Mouse (Mus musculus) cerebellum, adult 2 months (tissue): Measurements from ENCODE around the gene Efna3.

Experiments
- CTCF ChIP-seq: fragments of 200-500 bp; IDR thresholded peaks from 2 replicates; pipeline ENCODE4 v1.5.1; 2011; ENCODE audit warnings: low read depth, mild to moderate bottlenecking, control low read depth, low read length, moderate library complexity, borderline replicate concordance; ENCODE audit not compliant: insufficient read depth
- POLR2A ChIP-seq: fragments of 200-500 bp; IDR thresholded peaks from 2 replicates; pipeline ENCODE4 v1.6.1; 2011; ENCODE audit warnings: low read length, control low read depth, borderline replicate concordance; ENCODE audit not compliant: insufficient read depth

- TF ChIP-seq CTCF (no peak), POLR2A (no peak)
Measured at GRCm38 (mm10) chr3:89271760-89272159, 51.0 kb downstream of the Efna3 start.
